Mouse (Mus musculus) MEL (cell line): Measurements from ENCODE around the gene Rpl10. TPM values are rescaled to one million over a fixed set of nuclear protein-coding genes. Genes with fewer than 3 reads are reported as not detected.

Experiments used
- DNase-seq: peaks from one replicate; pipeline ENCODE4 v3.0.0; 2011; ENCODE audit warnings: low read depth, low spot score
- H3K27ac ChIP-seq: 2 replicates; pipeline ENCODE4 v1.5.1; 2012; ENCODE audit warnings: low read depth, mild to moderate bottlenecking, control low read depth, low read length, moderate library complexity; ENCODE audit not compliant: control insufficient read depth
- H3K27me3 ChIP-seq, 2 experiments: fragments of 150-350 bp in 1 of 2; sonication (generic) in 1 of 2; 2 replicates each; pipeline ENCODE4 v1.6.1; 2012; ENCODE audit warnings: low read length in 2 of 2, mild to moderate bottlenecking in 2 of 2, improper control_type of control experiment in 1 of 2, moderate library complexity in 1 of 2; ENCODE audit not compliant: insufficient read depth in 2 of 2, control insufficient read depth in 1 of 2
- H3K36me3 ChIP-seq, 2 experiments: 2 replicates each; pipeline ENCODE4 v1.6.1; 2012 to 2014; ENCODE audit warnings: low read length in 2 of 2, improper control_type of control experiment in 1 of 2, inconsistent platforms in 1 of 2, mild to moderate bottlenecking in 1 of 2; ENCODE audit not compliant: insufficient read depth in 2 of 2, control insufficient read depth in 1 of 2
- H3K4me1 ChIP-seq, 2 experiments: fragments of 150-350 bp in 1 of 2; sonication (generic) in 1 of 2; 2 replicates each; pipeline ENCODE4 v1.6.1; 2012; ENCODE audit warnings: low read length in 2 of 2, improper control_type of control experiment in 1 of 2, mild to moderate bottlenecking in 1 of 2; ENCODE audit not compliant: insufficient read depth in 2 of 2, control insufficient read depth in 1 of 2
- H3K4me3 ChIP-seq, 2 experiments: fragments of 150-350 bp in 1 of 2; sonication (generic) in 1 of 2; 2 replicates each; pipeline ENCODE4 v1.5.1; 2012; ENCODE audit warnings: low read depth in 2 of 2, low read length in 2 of 2, mild to moderate bottlenecking in 2 of 2, moderate library complexity in 2 of 2, control low read depth in 1 of 2, improper control_type of control experiment in 1 of 2; ENCODE audit not compliant: control insufficient read depth in 1 of 2, insufficient read depth in 1 of 2
- H3K79me2 ChIP-seq: 2 replicates; pipeline ENCODE4 v1.6.1; 2012; ENCODE audit warnings: mild to moderate bottlenecking, low read length, moderate library complexity; ENCODE audit not compliant: control insufficient read depth, poor library complexity, insufficient read depth
- H3K9ac ChIP-seq: 2 replicates; pipeline ENCODE4 v1.6.1; 2012; ENCODE audit warnings: low read depth, mild to moderate bottlenecking, control low read depth, low read length, moderate library complexity; ENCODE audit not compliant: control insufficient read depth, poor library complexity, severe bottlenecking
- H3K9me3 ChIP-seq: fragments of 150-350 bp; sonication (generic); replicated peaks from 2 replicates; pipeline ENCODE4 v1.6.1; 2012; ENCODE audit warnings: mild to moderate bottlenecking, low read length, improper control_type of control experiment, moderate library complexity; ENCODE audit not compliant: insufficient read depth
- BHLHE40 ChIP-seq: IDR thresholded peaks from 2 replicates; pipeline ENCODE4 v1.6.1; 2012; ENCODE audit warnings: low read depth, mild to moderate bottlenecking, inconsistent platforms, low read length, improper control_type of control experiment, borderline replicate concordance
- CTCF ChIP-seq, 3 experiments: IDR thresholded peaks in 2 of 3; conservative IDR thresholded peaks in 1 of 3; 2 replicates each; pipeline ENCODE4 v1.5.1; 2011 to 2012; ENCODE audit warnings: low read length in 3 of 3, low read depth in 2 of 3, mild to moderate bottlenecking in 2 of 3, improper control_type of control experiment in 1 of 3, inconsistent platforms in 1 of 3, mixed read lengths in 1 of 3, moderate library complexity in 1 of 3; ENCODE audit not compliant: control insufficient read depth in 1 of 3, insufficient read depth in 1 of 3, poor library complexity in 1 of 3, severe bottlenecking in 1 of 3
- E2F4 ChIP-seq: IDR thresholded peaks from 2 replicates; pipeline ENCODE4 v1.6.1; 2011; ENCODE audit warnings: low read depth, low read length, improper control_type of control experiment, borderline replicate concordance
- EP300 ChIP-seq, 2 experiments: IDR thresholded peaks; 2 replicates each; pipeline ENCODE4 v1.6.1; 2011; ENCODE audit warnings: improper control_type of control experiment in 2 of 2, low read length in 2 of 2, low read depth in 1 of 2, mild to moderate bottlenecking in 1 of 2
- ETS1 ChIP-seq: IDR thresholded peaks from 2 replicates; pipeline ENCODE4 v1.6.1; 2012; ENCODE audit warnings: low read depth, mild to moderate bottlenecking, inconsistent platforms, low read length, improper control_type of control experiment, moderate library complexity
- GABPA ChIP-seq: IDR thresholded peaks from 2 replicates; pipeline ENCODE4 v1.6.1; 2012; ENCODE audit warnings: low read depth, mild to moderate bottlenecking, inconsistent platforms, low read length, improper control_type of control experiment, moderate library complexity
- GATA1 ChIP-seq: IDR thresholded peaks from 2 replicates; pipeline ENCODE4 v1.6.1; 2011; ENCODE audit warnings: low read depth, low read length, improper control_type of control experiment
- HCFC1 ChIP-seq: IDR thresholded peaks from 2 replicates; pipeline ENCODE4 v1.6.1; 2012; ENCODE audit warnings: low read depth, mild to moderate bottlenecking, inconsistent platforms, low read length, improper control_type of control experiment, moderate library complexity
- JUND ChIP-seq: IDR thresholded peaks from 2 replicates; pipeline ENCODE4 v1.6.1; 2011; ENCODE audit warnings: low read depth, mild to moderate bottlenecking, improper control_type of control experiment, low read length
- MAFK ChIP-seq: IDR thresholded peaks from 2 replicates; pipeline ENCODE4 v1.6.1; 2011; ENCODE audit warnings: low read depth, mild to moderate bottlenecking, low read length, improper control_type of control experiment, borderline replicate concordance
- MAX ChIP-seq: IDR thresholded peaks from 2 replicates; pipeline ENCODE4 v1.6.1; 2011; ENCODE audit warnings: low read length, improper control_type of control experiment
- MAZ ChIP-seq: IDR thresholded peaks from 2 replicates; pipeline ENCODE4 v1.6.1; 2012; ENCODE audit warnings: low read depth, mild to moderate bottlenecking, inconsistent platforms, low read length, improper control_type of control experiment
- MEF2A ChIP-seq: IDR thresholded peaks from 2 replicates; pipeline ENCODE4 v1.6.1; 2014; ENCODE audit warnings: low read depth, mild to moderate bottlenecking, inconsistent platforms, low read length, improper control_type of control experiment; ENCODE audit not compliant: poor library complexity, insufficient replicate concordance, severe bottlenecking; ENCODE audit errors: extremely low read depth
- MXI1 ChIP-seq: IDR thresholded peaks from 2 replicates; pipeline ENCODE4 v1.6.1; 2011; ENCODE audit warnings: mild to moderate bottlenecking, low read depth, low read length, improper control_type of control experiment
- MYB ChIP-seq: IDR thresholded peaks from 2 replicates; pipeline ENCODE4 v1.6.1; 2011; ENCODE audit warnings: mild to moderate bottlenecking, low read depth, low read length, improper control_type of control experiment
- MYC ChIP-seq: IDR thresholded peaks from 2 replicates; pipeline ENCODE4 v1.6.1; 2011; ENCODE audit warnings: low read depth, mild to moderate bottlenecking, low read length, improper control_type of control experiment, moderate library complexity
- NELFE ChIP-seq: IDR thresholded peaks from 2 replicates; pipeline ENCODE4 v1.6.1; 2011; ENCODE audit warnings: low read depth, low read length, improper control_type of control experiment
- NRF1 ChIP-seq: IDR thresholded peaks from 2 replicates; pipeline ENCODE4 v1.6.1; 2014; ENCODE audit warnings: low read depth, mild to moderate bottlenecking, inconsistent platforms, low read length, improper control_type of control experiment, moderate library complexity; ENCODE audit not compliant: poor library complexity, insufficient read depth, severe bottlenecking
- POLR2AphosphoS2 ChIP-seq: IDR thresholded peaks from 2 replicates; pipeline ENCODE4 v1.6.1; 2011; ENCODE audit warnings: low read length, improper control_type of control experiment
- POLR2AphosphoS5 ChIP-seq: IDR thresholded peaks from 2 replicates; pipeline ENCODE4 v1.6.1; 2012; ENCODE audit warnings: low read depth, borderline replicate concordance, mild to moderate bottlenecking, inconsistent platforms, low read length, moderate library complexity, mixed read lengths
- RCOR1 ChIP-seq: IDR thresholded peaks from 2 replicates; pipeline ENCODE4 v1.6.1; 2012; ENCODE audit warnings: low read depth, mild to moderate bottlenecking, inconsistent platforms, low read length, improper control_type of control experiment
- SIN3A ChIP-seq: IDR thresholded peaks from 2 replicates; pipeline ENCODE4 v1.6.1; 2012; ENCODE audit warnings: low read length, improper control_type of control experiment, inconsistent platforms
- TAL1 ChIP-seq: IDR thresholded peaks from 2 replicates; pipeline ENCODE4 v1.6.1; 2012; ENCODE audit warnings: mild to moderate bottlenecking, inconsistent platforms, low read length, moderate library complexity, mixed read lengths
- TBP ChIP-seq: IDR thresholded peaks from 2 replicates; pipeline ENCODE4 v1.8.0; 2011; ENCODE audit warnings: low read depth, low read length, improper control_type of control experiment
- TCF12 ChIP-seq: IDR thresholded peaks from 2 replicates; pipeline ENCODE4 v1.6.1; 2014; ENCODE audit warnings: low read depth, mild to moderate bottlenecking, inconsistent platforms, low read length, improper control_type of control experiment, moderate library complexity
- UBTF ChIP-seq: IDR thresholded peaks from 2 replicates; pipeline ENCODE4 v1.6.1; 2012; ENCODE audit warnings: low read depth, mild to moderate bottlenecking, inconsistent platforms, low read length, improper control_type of control experiment, moderate library complexity, borderline replicate concordance; ENCODE audit not compliant: insufficient read depth
- USF1 ChIP-seq: IDR thresholded peaks from 2 replicates; pipeline ENCODE4 v1.6.1; 2014; ENCODE audit warnings: low read depth, mild to moderate bottlenecking, inconsistent platforms, low read length, improper control_type of control experiment, moderate library complexity
- USF2 ChIP-seq, 2 experiments: IDR thresholded peaks; 2 replicates each; pipeline ENCODE4 v1.6.1; 2011 to 2012; ENCODE audit warnings: improper control_type of control experiment in 2 of 2, low read length in 2 of 2, borderline replicate concordance in 1 of 2, inconsistent platforms in 1 of 2, low read depth in 1 of 2, mild to moderate bottlenecking in 1 of 2; ENCODE audit not compliant: insufficient read depth in 1 of 2
- polyA plus RNA-seq, 2 experiments: library from polyadenylated mRNA; stranded (reverse) in 1 of 2; unstranded in 1 of 2; fragments of >175 nt in 1 of 2; fragments of >200 nt in 1 of 2; gene quantifications; 2 replicates each; pipeline versions ENCODE4 v1.2.1 to v1.2.4; 2012; ENCODE audit warnings: low replicate concordance in 2 of 2, low read depth in 1 of 2; ENCODE audit not compliant: insufficient read length in 2 of 2, insufficient read depth in 1 of 2, missing spikeins in 1 of 2
- total RNA-seq: library from RNA; depleted of rRNA; stranded (reverse); fragments of 300-350 nt; gene quantifications from 2 replicates; pipeline ENCODE4 v1.2.3, GENCODE M21; 2012

Gene Rpl10
- total and polyA plus RNA-seq, 3 experiments = 232 to 3,229 TPM; not detected in 1

DNA sequence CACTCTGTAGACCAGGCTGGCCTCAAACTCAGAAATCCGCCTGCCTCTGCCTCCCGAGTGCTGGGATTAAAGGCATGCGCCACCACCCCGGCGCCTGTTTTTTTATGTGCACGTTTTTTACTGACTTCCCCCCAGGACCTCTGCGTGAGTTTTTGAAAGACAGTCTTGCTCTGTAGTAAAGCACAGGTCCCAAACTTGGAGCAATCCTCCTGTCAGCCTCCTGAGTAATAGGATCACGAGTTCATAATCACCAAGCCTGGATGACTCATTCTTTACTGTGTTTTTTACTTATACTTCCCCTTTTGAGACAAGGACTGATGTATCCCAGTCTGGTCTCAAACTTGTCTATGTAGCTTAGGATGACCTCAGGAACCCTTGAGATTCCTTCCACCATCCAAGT is 7.3 kb downstream of the Rpl10 start:
- TF ChIP-seq ETS1 = peak; percentile 75
- TF ChIP-seq JUND = peak; percentile 81; the same call in 1 of the 2 replicates
- TF ChIP-seq USF1 = 0 out of 2 replicates have a peak, but pooled peaks have one; percentile 14
- TF ChIP-seq SIN3A = peak; percentile 45; the same call in 1 of the 2 replicates
- peak; percentile 23; the same call in 1 of the 2 replicates for TF ChIP-seq BHLHE40
- TF ChIP-seq E2F4 = no peak
- no peak for TF ChIP-seq CTCF (IDR thresholded peaks at IDR 0.05 in 2 of 3, conservative IDR thresholded peaks at IDR 0.05 in 1 of 3; ENCODE audit: control insufficient read depth in 1 of 3, insufficient read depth in 1 of 3, low read depth in 2 of 3, low read length in 3 of 3, poor library complexity in 1 of 3, severe bottlenecking in 1 of 3)
- peak in 1 of 2 experiments; percentile 35; a peak in 1 of 4 replicates for TF ChIP-seq EP300 (IDR thresholded peaks at IDR 0.05; ENCODE audit: low read depth in 1 of 2, low read length in 2 of 2)
- TF ChIP-seq MYC = peak; percentile 53; the same call in 1 of the 2 replicates
- H3K27me3 ChIP-seq = no peaks in the 10 kb centered on the region
- H3K36me3 ChIP-seq = peaks cover 0 to 10% of the 10 kb centered on the region in 2 experiments; a peak in 2 of 4 replicates
- H3K9ac ChIP-seq = no peak overlapping the region
- H3K4me3 ChIP-seq = no peak overlapping the region
- DNase-seq = peak; percentile 86
- H3K4me1 ChIP-seq = peaks cover 0 to 8% of the 10 kb centered on the region in 2 experiments; a peak in 2 of 4 replicates
- H3K9me3 ChIP-seq = no peaks in the 10 kb centered on the region
- peak overlapping the region; percentile 61 for H3K27ac ChIP-seq
- peaks cover 3% of the 10 kb centered on the region for H3K79me2 ChIP-seq

DNA sequence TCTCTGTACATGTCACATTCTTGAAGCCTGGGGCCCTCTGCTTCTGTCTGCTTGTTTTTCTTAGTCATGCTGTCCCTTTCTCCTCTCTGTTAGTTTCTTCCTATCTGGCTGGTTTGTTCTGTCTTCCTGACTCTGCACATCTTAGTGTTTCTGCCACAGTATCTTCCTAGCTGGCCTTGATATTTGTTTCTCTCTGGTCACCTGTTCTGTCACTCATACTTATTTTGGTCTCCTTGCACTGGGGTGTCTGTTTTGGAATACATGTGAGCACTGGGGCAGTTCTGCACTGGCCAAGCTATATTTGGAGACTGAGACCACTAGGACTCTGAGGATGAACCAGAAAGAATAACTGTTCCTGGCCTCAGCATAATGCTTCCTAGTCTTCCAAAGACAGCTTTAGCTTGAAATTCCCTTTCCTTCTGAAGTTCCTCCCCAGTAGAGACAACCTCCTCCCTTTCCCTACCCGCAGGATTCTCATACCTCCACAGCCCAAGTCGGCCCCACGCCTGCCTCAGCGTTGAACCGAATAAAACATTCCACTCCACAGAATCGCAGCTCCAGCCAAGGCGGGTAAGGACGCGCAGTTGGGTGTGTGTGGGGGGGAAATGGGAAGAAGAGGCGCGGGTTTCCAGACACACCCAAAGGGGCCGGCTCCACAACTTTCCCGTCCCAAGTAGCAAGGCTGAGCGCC is 10.6 kb downstream of the Rpl10 start:
- Histone ChIP-seq H3K36me3 (peaks cover 0 to 13% of the 10 kb centered on the region in 2 experiments; a peak in 3 of 4 replicates), H3K27ac (peak overlapping the region; percentile 71), H3K27me3 (no peaks in the 10 kb centered on the region), H3K4me1 (peaks cover 0 to 13% of the 10 kb centered on the region in 2 experiments; a peak in 2 of 4 replicates), H3K79me2 (peaks cover 13% of the 10 kb centered on the region), H3K4me3 (peak overlapping the region; percentile 76 to 83), H3K9ac (peak overlapping the region; percentile 85), H3K9me3 (no peaks in the 10 kb centered on the region)
- peak; percentile 40 for DNase-seq
- no peak for TF ChIP-seq MEF2A
- peak; percentile 35; the same call in 1 of the 2 replicates for TF ChIP-seq MAZ
- TF ChIP-seq NRF1 = 0 out of 2 replicates have a peak, but pooled peaks have one; percentile 18
- no peak for TF ChIP-seq MAFK
- TF ChIP-seq NELFE = peak; percentile 45; the same call in 1 of the 2 replicates
- TF ChIP-seq GATA1 = no peak
- TF ChIP-seq E2F4 = no peak
- 0 out of 2 replicates have a peak, but pooled peaks have one; percentile 60 for TF ChIP-seq POLR2AphosphoS2
- TF ChIP-seq EP300 (IDR thresholded peaks at IDR 0.05; ENCODE audit: low read depth in 1 of 2, low read length in 2 of 2) = no peak
- no peak for TF ChIP-seq POLR2AphosphoS5
- TF ChIP-seq MYC = no peak
- TF ChIP-seq GABPA = no peak
- TF ChIP-seq TAL1 = no peak
- TF ChIP-seq RCOR1 = no peak
- TF ChIP-seq TBP = no peak
- TF ChIP-seq TCF12 = no peak
- TF ChIP-seq USF2 (IDR thresholded peaks at IDR 0.05; ENCODE audit: borderline replicate concordance in 1 of 2, insufficient read depth in 1 of 2, low read depth in 1 of 2, low read length in 2 of 2) = no peak
- TF ChIP-seq MAX = peak; percentile 16; the same call in 1 of the 2 replicates
- TF ChIP-seq BHLHE40 = no peak
- peak; percentile 8; the same call in 1 of the 2 replicates for TF ChIP-seq MXI1
- TF ChIP-seq HCFC1 = no peak
- TF ChIP-seq MYB = no peak
- TF ChIP-seq UBTF = no peak
- no peak for TF ChIP-seq USF1
